Mouse (Mus musculus): ENCODE results near the gene Ggta1.

GRCm38 (mm10) chr2:35432011-35432410 is 31.0 kb downstream of the Ggta1 start:
- TF ChIP-seq CTCF (IDR thresholded peaks at IDR 0.05) (no peak), POLR2A (IDR thresholded peaks at IDR 0.05; ENCODE audit: insufficient read depth, low read depth, low read length) (no peak)
